Mouse (Mus musculus): ENCODE data around the gene Napsa. TPM values are rescaled to one million over a fixed set of nuclear protein-coding genes. Genes with fewer than 3 reads are reported as not detected.

The Napsa gene
- total RNA-seq, 2 experiments from 2014 or later: 0.21 TPM; not detected in 1

DNA sequence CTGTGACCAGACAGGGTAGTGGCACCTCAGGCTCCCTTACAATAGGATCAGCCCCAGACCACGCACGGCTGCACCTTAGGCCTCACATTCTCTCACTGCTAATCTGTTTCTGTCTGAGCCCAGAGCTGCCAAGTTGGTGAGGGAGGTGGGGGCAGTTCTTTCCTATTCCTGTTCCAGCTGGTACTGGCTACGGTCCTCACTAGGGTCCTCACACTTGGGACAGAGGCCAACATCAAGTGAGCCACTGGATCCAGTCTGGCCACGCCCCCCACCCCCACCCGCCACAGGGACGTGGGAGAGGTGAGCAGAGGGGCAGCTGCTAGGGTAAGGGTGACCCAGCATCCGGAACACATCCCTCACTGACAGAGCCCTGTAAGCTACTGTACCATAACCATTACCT lies 35.2 kb upstream of the Napsa start:
- no peak for DNase-seq (ENCODE audit: low spot score in 2 of 2)
- intact Hi-C loops (cut with DNase I): no loop called here

GRCm38 (mm10) chr7:44537496-44537895 lies 34.7 kb upstream of the Napsa start:
- no peak for DNase-seq (ENCODE audit: low spot score in 2 of 2)
- intact Hi-C loops (cut with DNase I): no loop called here

DNA sequence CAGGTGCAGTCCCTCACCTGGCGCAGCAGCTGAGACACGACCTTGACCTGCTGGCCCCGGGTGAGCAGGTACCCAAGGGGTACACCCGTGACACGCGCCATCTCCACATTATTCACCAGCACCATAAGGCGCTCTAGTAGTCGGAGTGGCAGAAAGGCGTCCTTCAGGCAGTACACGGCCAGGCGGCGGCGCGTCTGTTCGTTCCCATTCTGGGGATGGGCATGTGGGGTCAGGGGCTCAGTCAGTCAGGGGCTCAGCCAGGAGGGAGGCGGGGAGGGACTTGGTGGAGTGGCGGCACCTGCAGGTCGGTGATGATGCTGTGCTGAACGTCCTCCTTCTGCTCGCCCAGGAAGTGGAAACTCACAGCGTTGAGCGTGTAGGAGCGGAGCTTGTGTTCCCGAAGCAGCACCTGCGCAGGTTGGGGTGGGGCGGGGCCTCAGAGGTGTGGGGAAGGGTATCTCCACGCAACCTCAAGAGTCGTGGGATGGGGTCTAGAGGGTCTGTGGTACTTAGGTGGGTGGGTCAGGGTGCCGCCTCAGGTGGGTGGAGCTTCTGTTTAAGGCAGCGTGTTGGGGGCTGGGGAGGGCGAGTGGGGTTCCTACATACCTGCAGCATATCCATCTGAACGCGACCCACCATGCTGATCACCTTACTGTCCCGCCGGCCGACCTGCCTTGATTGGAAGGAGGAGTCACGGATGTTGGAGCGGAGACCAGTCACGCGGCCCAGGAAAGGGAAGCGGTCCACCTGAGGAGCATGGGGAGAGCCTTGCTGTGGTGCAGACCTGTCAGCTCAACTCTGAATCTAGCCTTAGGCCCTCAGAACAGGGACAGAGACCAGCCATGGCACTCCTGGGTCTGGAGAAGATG lies 33.2 kb upstream of the Napsa start:
- intact Hi-C loops (cut with DNase I): no loop called here
- DNase-seq (ENCODE audit: low spot score in 2 of 2): no peak

- intact Hi-C loops (cut with DNase I): loop anchor here (10.0 kb wide), 1 partner anchor 278 kb away; the partner anchor contains the start of gene Gm15517
- DNase-seq (ENCODE audit: low spot score in 2 of 2): no peak
Observed at GRCm38 (mm10) chr7:44542555-44542954, 29.6 kb upstream of the Napsa start.

DNA sequence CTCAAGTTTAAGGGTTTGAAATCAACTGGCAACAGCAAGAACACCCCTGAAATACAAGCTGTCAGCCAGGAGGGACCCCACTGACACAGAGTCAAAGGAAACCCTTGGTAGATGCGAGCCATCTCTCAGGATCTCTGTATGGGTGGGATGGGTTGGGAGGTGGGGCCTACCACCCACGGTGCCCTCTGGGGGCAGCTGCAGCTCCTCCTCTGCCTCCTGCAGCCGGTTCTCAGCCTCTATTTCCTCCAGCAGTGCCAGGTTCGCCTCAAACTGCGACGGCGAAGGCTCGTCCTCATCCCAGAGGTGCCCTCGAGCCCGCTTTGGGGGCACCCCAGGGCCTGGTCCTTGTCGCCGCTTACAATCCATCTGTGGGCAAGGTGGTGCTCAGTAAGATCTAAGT lies 29.1 kb upstream of the Napsa start:
- intact Hi-C loops (cut with DNase I): loop anchor here (10.0 kb wide), 1 partner anchor 278 kb away; the partner anchor contains the start of gene Gm15517
- no peak for DNase-seq (ENCODE audit: low spot score in 2 of 2)

GRCm38 (mm10) chr7:44546274-44546673 lies 25.9 kb upstream of the Napsa start:
- intact Hi-C loops (cut with DNase I): loop anchor here (10.0 kb wide), 1 partner anchor 281 kb away; the partner anchor contains the start of gene Gm15517
- no peak for DNase-seq (ENCODE audit: low spot score in 2 of 2)

GRCm38 (mm10) chr7:44547041-44547440 lies 25.1 kb upstream of the Napsa start:
- no peak for DNase-seq (ENCODE audit: low spot score in 2 of 2)
- intact Hi-C loops (cut with DNase I): loop anchor here (10.0 kb wide), 1 partner anchor 282 kb away; the partner anchor contains the start of gene Gm15517

GRCm38 (mm10) chr7:44547725-44548124 lies 24.5 kb upstream of the Napsa start:
- intact Hi-C loops (cut with DNase I): loop anchor here (2.0 to 10.0 kb wide), 2 partner anchors 51 to 283 kb away; partner anchors contain the start of genes Emc10, Fam71e1 and Gm15517
- DNase-seq (ENCODE audit: low spot score in 2 of 2): no peak

- intact Hi-C loops (cut with DNase I): loop anchor here (2.0 to 10.0 kb wide), 2 partner anchors 52 to 284 kb away; partner anchors contain the start of genes Emc10, Fam71e1 and Gm15517
- peak; percentile 99 to 100 for DNase-seq (ENCODE audit: low spot score in 2 of 2)
Observed at GRCm38 (mm10) chr7:44548497-44549087, 23.6 kb upstream of the Napsa start, which contains the start of gene Pold1. Gene Pold1, minus strand, starts transcription at chr7:44548849.

- DNase-seq (ENCODE audit: low spot score in 2 of 2): no peak
- intact Hi-C loops (cut with DNase I): loop anchor here (2.0 to 10.0 kb wide), 2 partner anchors 53 to 285 kb away; partner anchors contain the start of genes Emc10, Fam71e1 and Gm15517
Observed at GRCm38 (mm10) chr7:44549621-44550408, 22.4 kb upstream of the Napsa start.

GRCm38 (mm10) chr7:44550409-44550678 lies 21.8 kb upstream of the Napsa start:
- intact Hi-C loops (cut with DNase I): no loop called here
- no peak for DNase-seq (ENCODE audit: low spot score in 2 of 2)

DNA sequence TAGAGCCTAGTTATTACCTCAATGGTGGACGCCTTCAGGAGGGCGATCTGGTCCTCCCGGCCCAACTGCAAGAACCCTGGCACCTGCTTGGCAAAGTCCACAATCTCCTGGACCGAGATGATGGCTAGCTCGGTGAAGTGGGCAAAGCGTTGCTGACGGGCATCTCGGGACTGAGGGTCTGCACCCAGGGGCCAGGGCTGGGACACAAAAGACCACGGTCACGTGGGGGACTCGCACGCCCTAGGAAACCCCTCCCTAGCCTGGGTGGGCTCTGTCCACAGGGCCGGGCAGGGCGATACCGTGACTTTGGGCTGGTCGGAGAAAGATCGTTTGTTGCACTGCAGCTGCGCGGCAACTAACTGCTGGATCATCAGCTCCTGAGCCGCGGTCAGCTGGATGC lies 20.9 kb upstream of the Napsa start:
- DNase-seq (ENCODE audit: low spot score in 2 of 2): no peak

GRCm38 (mm10) chr7:44551731-44552130 lies 20.4 kb upstream of the Napsa start:
- intact Hi-C loops (cut with DNase I): no loop called here
- DNase-seq (ENCODE audit: low spot score in 2 of 2): no peak

More for the DNA sequence above, 20.9 kb upstream of the Napsa start:
- intact Hi-C loops (cut with DNase I): no loop called here

DNA sequence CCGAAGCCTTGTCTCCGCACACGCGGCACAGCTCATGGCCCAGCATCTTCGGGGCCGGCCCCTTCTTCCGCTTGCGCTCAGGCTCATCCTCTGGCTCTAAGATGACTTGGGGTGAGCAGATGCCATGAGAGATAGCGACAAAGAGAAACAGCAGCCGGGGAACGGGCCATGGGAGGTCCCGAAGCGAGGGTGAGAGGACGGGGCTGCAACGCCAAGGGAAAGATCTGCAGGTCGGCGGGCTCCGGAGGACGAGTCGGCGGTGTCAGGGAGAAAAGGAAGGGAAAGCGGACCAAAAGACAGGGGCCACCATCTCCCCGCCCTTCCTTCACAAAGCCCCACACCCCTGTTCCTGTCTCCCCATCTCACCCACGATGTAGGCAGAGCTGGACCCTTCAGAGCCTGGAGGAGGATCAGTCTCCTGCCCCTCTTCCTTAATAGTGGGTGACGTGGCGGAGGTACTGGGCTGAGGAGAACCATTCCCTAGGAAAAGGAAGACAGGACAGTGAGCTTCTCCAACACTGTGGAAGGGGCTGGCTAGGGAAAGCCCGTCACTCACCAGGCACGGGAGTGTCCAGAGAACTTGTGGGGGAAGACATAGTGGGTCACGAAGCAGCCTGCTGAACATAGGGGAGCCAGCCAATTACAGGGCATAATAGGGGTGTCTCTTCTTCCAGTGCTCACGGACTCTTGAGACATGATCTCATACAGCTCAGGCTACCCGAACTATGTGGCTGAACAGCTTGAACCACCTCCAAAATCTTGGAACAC lies 19.9 kb upstream of the Napsa start:
- DNase-seq (ENCODE audit: low spot score in 2 of 2): no peak

DNA sequence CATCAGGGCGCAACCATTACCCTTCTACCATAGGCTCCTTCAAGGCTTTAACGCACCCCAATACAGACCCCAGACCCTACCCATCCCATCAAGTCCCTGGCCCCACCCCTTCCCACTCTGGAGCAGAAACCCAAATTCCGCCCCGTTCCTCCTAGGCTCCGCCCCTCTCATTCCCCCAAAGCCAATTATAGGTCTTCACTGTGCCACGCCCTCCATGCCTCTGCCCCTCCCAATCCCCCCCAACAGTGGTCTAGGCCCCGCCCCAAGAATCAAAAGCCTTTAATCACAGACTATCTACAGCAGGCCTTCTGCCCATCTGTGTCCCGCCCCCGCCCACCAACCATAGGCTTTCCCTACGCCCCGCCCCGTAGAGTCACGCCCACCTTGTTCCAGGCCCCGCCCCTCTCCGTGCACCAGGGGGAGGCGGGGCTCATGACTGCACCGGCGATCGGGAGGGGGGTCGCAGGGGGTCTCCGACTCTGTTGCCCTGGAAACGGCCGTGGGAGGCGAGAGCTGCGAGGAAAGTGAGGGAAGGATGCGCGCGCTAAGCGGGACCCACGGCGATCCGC lies 18.9 kb upstream of the Napsa start:
- intact Hi-C loops (cut with DNase I): no loop called here
- DNase-seq (ENCODE audit: low spot score in 2 of 2): peak in 1 of 2 experiments; percentile 47

More for the DNA sequence above, 19.9 kb upstream of the Napsa start:
- intact Hi-C loops (cut with DNase I): no loop called here

DNA sequence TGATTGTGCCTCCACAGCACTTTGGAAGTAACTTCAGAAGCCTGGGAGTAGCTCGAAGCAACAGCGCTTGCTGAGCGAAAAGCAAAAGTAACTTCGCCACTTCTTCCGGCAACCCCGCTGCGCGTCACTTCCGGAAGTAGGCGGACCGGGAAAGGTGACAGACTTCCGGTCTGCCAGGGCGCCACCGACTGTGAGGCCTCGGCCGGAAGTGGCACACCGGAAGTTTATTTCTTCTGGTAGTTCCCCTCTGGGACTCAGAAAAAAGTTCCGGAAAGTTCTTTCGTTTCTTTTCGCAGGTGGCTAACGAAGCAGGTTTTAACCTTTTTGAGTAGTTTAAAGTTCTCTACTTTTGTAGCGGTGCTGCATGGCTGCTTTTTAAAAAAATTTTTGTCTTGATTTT lies 18.4 kb upstream of the Napsa start, which contains the start of gene Nr1h2:
Gene Nr1h2, minus strand, starts transcription at position 126 of the 400 bp plus-strand sequence.
- DNase-seq (ENCODE audit: low spot score in 2 of 2): peak; percentile 95 to 98
- intact Hi-C loops (cut with DNase I): no loop called here

DNA sequence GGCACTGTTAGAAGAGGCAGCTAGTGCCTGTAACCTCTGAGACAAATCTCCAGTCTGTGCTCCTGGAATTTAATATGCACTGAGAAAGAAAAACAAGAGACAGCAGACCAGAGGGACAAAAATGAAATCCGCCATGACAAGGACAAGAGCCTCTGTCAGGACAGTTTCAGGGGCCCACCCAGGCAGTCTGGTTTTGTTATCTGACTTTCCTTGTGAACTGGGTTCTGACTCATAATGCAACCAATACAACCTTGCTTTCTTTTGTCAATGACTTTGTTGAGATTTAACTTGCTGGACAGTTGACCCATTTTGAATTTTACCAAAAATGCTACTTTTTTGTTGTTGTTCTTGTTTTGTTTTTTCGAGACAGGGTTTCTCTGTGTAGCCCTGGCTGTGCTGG lies 14.6 kb upstream of the Napsa start:
- intact Hi-C loops (cut with DNase I): no loop called here
- DNase-seq (ENCODE audit: low spot score in 2 of 2): no peak

Measured in left cerebral cortex, postnatal 25 days (tissue).